Mouse (Mus musculus) cortical plate, adult 2 months (tissue): ENCODE measurements around the gene Pakap. TPM values are rescaled to one million over a fixed set of nuclear protein-coding genes. Genes with fewer than 3 reads are reported as not detected.

ENCODE experiments used
- H3K27ac ChIP-seq: fragments of 200-500 bp; 2 replicates; pipeline ENCODE4 v1.5.1; 2012; ENCODE audit warnings: low read length, control low read depth, inconsistent platforms; ENCODE audit not compliant: insufficient read depth
- H3K4me1 ChIP-seq: fragments of 200-500 bp; 2 replicates; pipeline ENCODE4 v1.6.1; 2011; ENCODE audit warnings: low read length; ENCODE audit not compliant: control insufficient read depth, insufficient read depth
- H3K4me3 ChIP-seq: fragments of 200-500 bp; 2 replicates; pipeline ENCODE4 v1.5.1; 2011; ENCODE audit warnings: mild to moderate bottlenecking, low read length, control low read depth; ENCODE audit not compliant: insufficient read depth
- CTCF ChIP-seq: fragments of 200-500 bp; IDR thresholded peaks from 2 replicates; pipeline ENCODE4 v1.5.1; 2011; ENCODE audit warnings: mild to moderate bottlenecking, control low read depth, low read length; ENCODE audit not compliant: insufficient read depth; ENCODE audit errors: extremely low read depth
- POLR2A ChIP-seq: fragments of 200-500 bp; IDR thresholded peaks from 2 replicates; pipeline ENCODE4 v1.6.1; 2011; ENCODE audit warnings: mild to moderate bottlenecking, low read length, control low read depth; ENCODE audit not compliant: insufficient read depth; ENCODE audit errors: extremely low read depth
- polyA plus RNA-seq: library from polyadenylated mRNA; depleted of rRNA; stranded (reverse); fragments of >200 nt; gene quantifications from 2 replicates; pipeline ENCODE4 v1.2.3, GENCODE M21; 2012

Gene Pakap
- polyA plus RNA-seq, 1 experiment: 7.5 TPM

GRCm38 (mm10) chr4:57735426-57735825, 167.4 kb downstream of the Pakap start:
- no peak overlapping the region for H3K27ac ChIP-seq
- TF ChIP-seq CTCF: no peak
- TF ChIP-seq POLR2A: no peak
- H3K4me1 ChIP-seq: peaks cover 2% of the 10 kb centered on the region; the same call in 1 of the 2 replicates
- no peak overlapping the region for H3K4me3 ChIP-seq

GRCm38 (mm10) chr4:57738856-57739552, 171.0 kb downstream of the Pakap start:
- no peak overlapping the region for H3K4me3 ChIP-seq
- no peak overlapping the region for H3K27ac ChIP-seq
- no peak for TF ChIP-seq POLR2A
- no peak for TF ChIP-seq CTCF
- peaks cover 1% of the 10 kb centered on the region; the same call in 1 of the 2 replicates for H3K4me1 ChIP-seq

GRCm38 (mm10) chr4:57743325-57743929, 175.4 kb downstream of the Pakap start:
- no peak overlapping the region for H3K4me3 ChIP-seq
- peaks cover 1% of the 10 kb centered on the region; the same call in 1 of the 2 replicates for H3K4me1 ChIP-seq
- H3K27ac ChIP-seq: no peak overlapping the region
- TF ChIP-seq CTCF (no peak), POLR2A (no peak)

GRCm38 (mm10) chr4:57750651-57751050, 182.7 kb downstream of the Pakap start:
- Histone ChIP-seq H3K4me3 (no peak overlapping the region), H3K27ac (no peak overlapping the region), H3K4me1 (no peaks in the 10 kb centered on the region)
- TF ChIP-seq CTCF: no peak
- no peak for TF ChIP-seq POLR2A

GRCm38 (mm10) chr4:57751054-57751453, 183.1 kb downstream of the Pakap start:
- TF ChIP-seq POLR2A: no peak
- no peak for TF ChIP-seq CTCF
- Histone ChIP-seq H3K4me3 (no peak overlapping the region), H3K4me1 (no peaks in the 10 kb centered on the region), H3K27ac (no peak overlapping the region)

- Histone ChIP-seq H3K4me1 (no peaks in the 10 kb centered on the region), H3K4me3 (no peak overlapping the region), H3K27ac (no peak overlapping the region)
- TF ChIP-seq CTCF (no peak), POLR2A (no peak)
These were observed 183.6 kb downstream of the Pakap start for GRCm38 (mm10) chr4:57751566-57751965.

GRCm38 (mm10) chr4:57755085-57755484, 187.1 kb downstream of the Pakap start:
- Histone ChIP-seq H3K4me3 (no peak overlapping the region), H3K27ac (no peak overlapping the region), H3K4me1 (no peaks in the 10 kb centered on the region; the same call in 1 of the 2 replicates)
- TF ChIP-seq POLR2A (no peak), CTCF (no peak)

- peaks cover 2% of the 10 kb centered on the region; the same call in 1 of the 2 replicates for H3K4me1 ChIP-seq
- no peak for TF ChIP-seq CTCF
- TF ChIP-seq POLR2A: no peak
- H3K27ac ChIP-seq: no peak overlapping the region
- H3K4me3 ChIP-seq: no peak overlapping the region
These were observed 190.0 kb downstream of the Pakap start for GRCm38 (mm10) chr4:57757997-57758396.

GRCm38 (mm10) chr4:57762424-57762823, 194.4 kb downstream of the Pakap start:
- Histone ChIP-seq H3K4me3 (no peak overlapping the region), H3K27ac (no peak overlapping the region), H3K4me1 (peaks cover 6% of the 10 kb centered on the region; the same call in 1 of the 2 replicates)
- TF ChIP-seq POLR2A (no peak), CTCF (no peak)

- no peak for TF ChIP-seq CTCF
- no peak for TF ChIP-seq POLR2A
- Histone ChIP-seq H3K27ac (no peak overlapping the region), H3K4me1 (peaks cover 6% of the 10 kb centered on the region; the same call in 1 of the 2 replicates), H3K4me3 (no peak overlapping the region)
These were observed 196.4 kb downstream of the Pakap start for GRCm38 (mm10) chr4:57764392-57764791.
